Mouse (Mus musculus) small intestine, adult 2 months (tissue): ENCODE results near the gene Ccdc134.

Source experiments
- CTCF ChIP-seq: fragments of 200-500 bp; IDR thresholded peaks from 2 replicates; pipeline ENCODE4 v1.5.1; 2012; ENCODE audit warnings: low read depth, mild to moderate bottlenecking, control low read depth, inconsistent platforms, low read length, moderate library complexity, mixed read lengths; ENCODE audit not compliant: insufficient replicate concordance, insufficient read length; ENCODE audit errors: extremely low read depth
- POLR2A ChIP-seq: fragments of 200-500 bp; IDR thresholded peaks from 2 replicates; pipeline ENCODE4 v1.6.1; 2012; ENCODE audit warnings: low read depth, mild to moderate bottlenecking, control low read depth, inconsistent platforms, low read length, moderate library complexity

DNA sequence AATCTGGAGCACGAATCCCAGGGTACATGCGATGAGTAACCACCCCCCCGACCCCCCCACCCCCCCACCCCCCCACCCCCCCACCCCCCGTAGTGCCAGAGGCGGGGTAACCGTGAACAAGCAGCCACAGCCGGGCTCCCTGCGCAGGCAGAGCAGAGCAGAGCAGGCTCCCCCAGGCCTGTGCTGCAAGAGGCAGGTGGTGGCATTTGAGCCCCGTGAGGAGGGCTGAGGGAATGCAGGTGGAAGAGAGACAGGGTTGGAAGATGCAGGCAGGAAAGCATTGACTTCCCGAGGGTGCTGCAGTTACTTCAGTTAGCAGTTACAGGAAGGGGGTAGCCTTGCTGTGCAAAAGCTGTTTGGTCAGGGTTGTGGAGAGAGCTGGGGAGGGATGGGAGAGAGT is 40.5 kb upstream of the Ccdc134 start:
- TF ChIP-seq CTCF, result no peak
- no peak for TF ChIP-seq POLR2A
